Mouse (Mus musculus): Measurements from ENCODE around the gene Mfng. TPM values are rescaled to one million over a fixed set of nuclear protein-coding genes. Genes with fewer than 3 reads are reported as not detected.

Mfng gene
- polyA plus RNA-seq, 2 experiments from 2014 or later, result 61.3 to 136 TPM

DNA sequence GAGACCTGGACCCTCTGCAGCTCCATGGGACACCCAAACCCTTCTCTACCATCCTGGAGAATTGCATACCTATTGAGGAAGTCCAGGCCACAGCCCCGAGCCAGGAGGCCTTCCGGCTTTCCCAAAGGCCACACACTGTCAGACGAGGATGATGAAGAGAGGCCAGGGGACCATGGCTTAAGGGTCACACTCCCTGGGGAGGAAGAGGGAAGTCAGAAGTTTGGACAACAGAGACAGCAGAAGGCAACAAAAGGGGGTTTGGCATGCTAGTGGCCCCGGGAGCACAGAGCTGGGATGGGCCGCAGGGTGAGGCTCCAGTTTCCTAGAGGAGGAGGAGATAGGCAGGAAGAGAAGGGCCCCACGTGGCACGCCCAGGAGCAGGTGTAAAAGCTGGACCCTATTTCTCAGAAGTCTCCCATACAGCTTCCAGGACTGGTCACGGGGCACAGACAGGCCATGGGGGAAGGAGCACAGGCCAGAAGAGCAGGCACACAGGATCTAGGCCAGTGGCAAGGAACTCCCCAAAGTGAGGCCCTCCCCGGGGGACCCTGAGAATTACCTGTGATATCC, 14.1 kb upstream of the Mfng start:
- no peak for ATAC-seq

DNA sequence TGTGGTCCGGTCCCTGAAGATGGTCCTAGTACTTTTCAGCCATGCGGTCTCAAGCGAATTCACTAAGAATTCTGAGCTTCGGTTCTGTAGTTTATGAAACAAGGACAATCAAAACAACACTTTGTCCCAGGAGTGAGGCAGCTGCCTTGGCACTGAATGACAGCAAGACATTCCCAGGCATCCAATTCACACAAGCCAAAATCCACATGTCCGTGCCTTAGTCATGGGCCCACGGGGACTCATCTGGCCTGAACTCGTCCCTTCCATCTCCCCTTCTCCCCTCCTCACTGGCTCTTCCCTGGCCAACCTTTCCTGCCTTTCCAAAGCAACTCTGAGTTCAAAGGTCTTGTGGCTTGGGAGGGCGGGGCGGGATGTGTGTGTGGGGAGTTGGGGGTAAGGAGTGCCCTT, 13.1 kb upstream of the Mfng start:
- no peak for ATAC-seq

DNA sequence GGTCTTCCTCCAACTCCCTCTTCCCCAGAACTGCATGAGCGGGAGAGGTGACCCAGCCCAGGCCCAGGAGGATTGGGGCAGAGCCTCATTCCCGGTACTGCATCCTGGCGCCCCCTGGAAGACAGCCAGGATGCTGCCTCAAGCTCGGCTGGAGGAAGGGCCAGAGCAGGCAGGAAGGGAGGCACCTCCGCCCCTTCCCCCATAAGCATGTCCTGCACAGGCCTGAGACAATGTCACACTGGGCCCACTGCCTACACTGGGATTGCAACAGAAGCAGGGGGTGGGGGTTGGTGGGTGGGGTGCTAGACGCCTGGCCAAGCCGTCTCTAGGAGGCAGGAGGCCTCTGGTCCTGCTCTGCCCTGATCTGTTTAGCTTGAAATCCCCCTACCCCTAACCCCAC, 12.7 kb upstream of the Mfng start:
- no peak for ATAC-seq

DNA sequence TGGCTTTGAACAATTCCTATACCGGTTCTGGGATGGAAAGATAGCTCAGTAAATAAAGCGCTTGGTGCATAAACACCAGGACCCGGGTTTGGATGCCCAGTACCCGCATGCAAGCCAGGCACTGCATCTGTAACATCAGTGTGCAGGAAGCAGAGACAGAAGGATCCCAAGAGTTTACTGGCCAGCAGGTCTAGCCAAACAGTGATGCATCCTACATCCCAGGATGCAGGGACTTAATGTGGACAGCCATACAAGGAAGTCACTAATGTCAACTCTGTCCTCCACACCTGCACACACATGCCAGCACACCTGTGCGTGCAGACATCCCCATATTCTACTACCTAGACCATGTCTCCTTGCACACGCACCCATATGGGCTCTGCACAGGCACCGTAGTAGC, 12.0 kb upstream of the Mfng start:
- ATAC-seq, result no peak

DNA sequence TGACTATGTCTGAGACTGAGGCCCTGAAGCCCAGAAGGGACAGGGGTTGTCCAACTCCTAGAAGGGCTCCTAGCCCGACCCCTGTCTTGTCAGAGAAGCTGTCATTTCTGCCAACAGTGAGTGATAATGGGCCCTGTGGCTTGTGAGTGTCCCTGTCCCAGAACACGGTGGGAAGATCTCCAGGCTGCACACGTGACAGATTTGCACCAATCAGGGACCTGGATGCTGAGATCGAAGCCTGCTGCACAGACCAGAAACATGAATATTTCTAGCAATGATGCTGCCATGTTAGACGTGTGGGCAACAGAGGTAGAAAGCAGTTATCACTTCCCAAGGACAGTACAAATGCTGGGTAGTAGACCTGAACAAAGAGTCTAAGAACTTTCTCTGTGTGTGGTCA, 11.2 kb upstream of the Mfng start:
- ATAC-seq, result no peak

DNA sequence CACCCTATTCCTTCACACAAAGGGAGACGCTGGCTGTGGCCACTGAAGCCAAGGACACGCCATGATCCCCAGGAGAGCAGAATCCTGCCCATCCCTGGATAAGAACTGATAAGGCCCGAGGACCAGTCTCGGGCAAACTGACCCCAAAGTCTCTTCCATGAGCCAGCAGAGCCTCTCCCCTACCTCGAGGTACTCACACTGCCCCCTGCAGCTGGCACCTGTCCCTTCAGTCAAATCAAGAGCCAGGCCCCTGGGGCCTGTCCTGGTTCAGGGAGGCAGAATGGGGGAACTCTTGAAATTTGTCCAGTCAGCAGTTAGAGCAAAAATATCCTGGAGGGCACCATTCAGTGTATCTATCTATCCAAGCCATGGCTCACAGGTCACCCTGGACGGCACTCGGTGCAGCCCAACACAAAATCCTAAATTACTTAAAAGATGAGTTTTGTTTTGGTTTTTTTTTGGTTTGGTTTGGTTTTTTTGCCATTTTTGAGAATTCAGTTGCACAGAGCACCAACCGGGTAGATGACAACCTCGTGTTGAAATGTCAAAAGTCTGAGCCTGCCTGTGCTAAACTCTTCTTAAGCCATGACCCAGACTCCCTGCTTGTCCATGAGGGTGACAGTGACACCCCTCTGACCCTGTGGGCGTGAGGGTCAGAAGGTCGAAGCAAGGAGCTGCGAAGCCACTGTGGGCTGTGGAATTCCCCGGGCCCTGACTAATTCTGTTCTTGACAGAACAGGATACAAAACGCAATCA, 9.3 kb upstream of the Mfng start:
- no peak for ATAC-seq

DNA sequence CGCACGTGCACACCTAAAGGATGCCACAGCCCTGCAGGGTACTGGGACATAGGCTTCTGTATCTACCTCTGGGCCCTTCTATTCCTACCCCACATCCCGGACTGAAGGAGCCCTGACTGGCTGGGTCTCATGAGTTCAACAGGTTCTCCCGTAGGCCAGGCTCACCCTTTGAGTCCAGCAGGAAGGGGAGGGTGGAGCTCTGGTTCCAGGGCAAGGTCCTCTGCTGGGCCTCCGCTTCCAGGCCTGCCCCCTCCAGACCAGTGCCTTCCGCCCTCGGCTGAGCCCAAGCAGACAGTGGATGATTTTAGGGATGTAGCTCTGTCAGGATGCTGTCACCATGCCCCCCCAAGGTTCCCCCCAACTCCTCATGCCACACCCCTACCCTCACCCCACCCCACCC, 7.6 kb upstream of the Mfng start:
- ATAC-seq, result no peak

DNA sequence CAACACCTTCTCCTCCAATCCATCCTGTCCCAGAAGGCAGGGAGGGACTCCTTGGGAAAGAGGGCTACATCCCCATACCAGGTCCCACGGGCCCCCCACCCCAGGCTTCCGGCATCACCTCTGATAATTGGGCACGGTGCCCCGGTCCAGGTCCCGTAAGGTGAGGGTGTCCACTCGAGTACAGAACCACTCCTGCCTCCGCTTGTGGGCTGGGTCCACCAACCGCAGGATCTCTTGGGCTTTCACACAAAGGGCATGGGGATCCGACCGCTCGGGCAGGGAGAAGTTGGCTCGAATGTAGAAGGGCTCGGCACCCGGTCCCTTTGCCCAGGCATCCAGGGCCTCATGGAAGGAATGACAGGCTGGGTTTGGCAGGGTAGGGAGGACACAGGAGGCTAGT, 7.1 kb upstream of the Mfng start:
- ATAC-seq, result no peak

DNA sequence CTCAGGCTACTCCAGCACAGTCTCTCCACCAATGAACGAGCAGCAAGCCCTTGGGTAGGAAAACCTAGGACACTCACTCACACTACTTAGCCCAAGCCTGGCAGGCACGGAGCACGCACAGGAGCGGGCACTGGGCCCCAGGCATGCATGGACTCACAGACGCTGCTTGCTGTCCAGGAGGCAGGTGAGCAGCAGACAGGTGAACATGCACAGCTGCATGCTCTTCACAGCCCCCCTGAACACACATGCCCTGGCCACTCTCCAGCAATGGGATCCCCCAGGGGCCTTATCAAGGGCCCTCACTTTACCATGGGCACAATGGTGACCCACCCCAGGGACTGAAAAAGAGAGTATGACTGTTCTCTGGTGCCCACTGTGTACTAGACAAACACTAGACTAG, 6.4 kb upstream of the Mfng start:
- ATAC-seq, result no peak

DNA sequence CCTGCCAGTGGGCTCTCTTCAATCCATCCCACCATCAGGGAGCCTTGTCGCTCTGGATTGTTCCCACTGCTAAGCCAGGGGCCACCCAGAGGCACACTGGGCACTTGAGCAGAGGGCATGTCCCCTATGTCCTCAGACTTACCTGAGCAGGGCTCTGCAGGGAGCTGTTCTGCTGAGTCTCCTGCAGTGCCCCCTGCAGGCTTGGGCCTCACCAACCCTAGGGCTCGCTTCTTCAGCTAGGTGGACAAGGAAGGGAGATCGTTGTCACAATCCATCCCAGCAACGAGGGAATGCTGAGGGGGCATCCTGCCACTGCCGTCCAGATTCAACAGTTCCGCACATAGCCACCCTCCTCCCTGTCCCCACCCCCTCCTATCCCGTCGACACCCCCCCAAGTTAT, 6.0 kb upstream of the Mfng start:
- no peak for ATAC-seq

DNA sequence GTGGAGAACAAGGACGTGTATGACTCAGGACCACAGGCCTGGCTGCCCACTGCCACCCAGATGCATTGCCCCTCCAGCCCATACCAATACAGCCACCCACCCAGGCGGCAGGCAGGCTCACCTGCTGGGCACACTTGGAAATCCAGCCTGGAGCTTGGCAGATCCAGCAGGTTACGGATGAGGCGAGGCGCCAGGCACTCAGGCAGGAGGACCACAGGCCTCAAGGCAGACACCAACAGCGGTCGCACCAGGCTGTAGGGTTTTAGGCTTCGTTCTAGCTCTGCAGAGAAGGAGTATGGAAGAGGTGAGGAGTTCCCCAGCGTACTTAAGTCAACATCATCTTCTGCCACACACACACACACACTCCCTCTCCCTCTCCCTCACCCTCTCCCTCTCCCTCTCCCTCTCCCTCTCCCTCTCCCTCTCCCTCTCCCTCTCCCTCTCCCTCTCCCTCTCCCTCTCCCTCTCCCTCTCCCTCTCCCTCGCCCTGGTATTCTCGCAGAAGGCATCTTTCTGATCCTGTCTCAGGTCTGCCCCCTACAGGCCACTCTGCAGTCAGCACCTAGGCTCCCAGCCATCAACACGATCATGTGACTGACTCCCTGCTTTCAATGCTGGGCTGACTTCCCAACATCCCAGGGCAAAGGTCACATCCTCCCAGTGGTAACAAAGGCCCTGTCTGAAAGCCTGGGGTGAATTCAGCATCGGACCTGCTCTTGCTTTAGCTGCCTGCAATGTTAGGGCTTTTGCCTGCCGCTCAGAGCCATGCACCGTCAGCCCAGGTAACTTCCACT, 5.0 kb upstream of the Mfng start:
- peak; percentile 71 for ATAC-seq

DNA sequence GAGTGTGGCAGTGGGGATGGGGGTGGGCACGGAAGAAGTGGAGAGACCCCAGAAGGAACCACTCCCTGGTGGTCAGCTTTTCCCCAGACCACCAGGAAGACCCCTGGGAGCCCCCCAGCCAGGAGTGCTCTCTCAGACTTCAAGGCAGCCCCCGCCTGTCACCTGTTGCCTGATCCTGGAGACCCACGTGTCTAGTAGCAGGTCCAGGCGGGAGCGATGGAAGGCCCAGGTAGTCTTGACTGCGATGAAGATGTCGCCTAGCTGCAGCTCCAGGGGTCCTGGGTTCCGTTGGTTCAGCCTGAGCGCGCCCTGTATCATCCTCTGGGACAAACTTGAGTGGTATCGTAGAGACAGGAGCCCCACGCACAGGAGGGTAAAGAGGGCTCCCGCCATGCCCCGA, 419 bp downstream of the Mfng start:
- ATAC-seq, result no peak

DNA sequence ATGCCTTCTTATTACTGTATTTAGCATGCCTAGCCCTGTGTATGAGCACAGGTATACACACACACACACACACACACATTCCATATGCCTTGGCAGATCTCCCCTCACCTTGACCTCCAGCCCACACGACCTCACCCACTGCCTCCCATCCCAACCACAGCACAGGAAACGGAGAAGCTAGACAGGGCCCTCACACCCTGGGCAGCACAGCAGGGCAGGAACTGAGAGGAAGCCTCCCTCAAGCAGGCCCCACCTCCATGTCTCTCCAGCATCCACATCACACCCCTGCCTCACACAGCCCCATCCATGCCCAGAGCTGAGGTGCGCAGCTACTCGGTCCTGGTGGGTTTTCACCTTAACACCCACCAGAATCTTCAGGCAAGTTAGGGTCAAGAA, 909 bp downstream of the Mfng start:
- peak; percentile 74 for ATAC-seq

DNA sequence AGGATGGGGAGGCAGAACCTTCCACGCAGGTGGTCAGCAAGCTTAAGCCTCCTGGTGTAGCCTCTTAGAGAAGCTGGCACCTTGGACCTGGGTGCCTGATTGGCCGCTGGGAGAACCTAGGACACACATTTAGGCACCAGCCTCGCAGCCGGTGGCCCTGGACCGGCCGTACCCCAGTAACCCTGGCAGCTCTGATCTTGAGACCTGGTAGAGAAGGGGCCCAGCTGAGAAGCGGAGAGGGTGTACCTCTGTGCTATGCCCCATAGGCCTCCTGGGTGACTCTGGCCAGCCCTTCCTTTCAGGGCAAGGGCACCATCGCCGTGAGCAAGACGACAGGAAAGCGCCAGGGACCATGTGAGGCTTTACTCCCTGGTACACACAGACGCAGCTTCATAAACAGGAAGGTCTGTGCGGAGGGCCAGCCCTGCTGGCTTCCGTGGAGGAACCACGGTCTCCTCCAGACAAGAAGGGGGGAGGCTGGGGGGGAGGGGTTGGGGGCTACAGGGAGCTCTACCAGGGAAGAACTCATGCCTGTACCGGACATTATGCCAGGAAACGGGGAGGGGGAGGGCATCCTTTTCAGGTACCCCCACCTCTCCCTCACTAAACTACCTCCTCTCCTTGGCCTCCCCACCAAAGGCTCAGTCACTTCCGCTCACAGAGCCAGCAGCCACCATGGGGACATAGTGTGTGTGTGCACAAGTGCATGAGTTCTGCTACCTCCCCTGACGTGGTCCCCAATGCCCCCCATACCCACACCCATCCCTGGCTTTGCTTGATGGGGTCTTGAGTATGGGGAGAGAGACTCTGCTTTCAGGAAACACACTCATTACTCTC, 1.5 kb downstream of the Mfng start:
- ATAC-seq, result peak; percentile 74

DNA sequence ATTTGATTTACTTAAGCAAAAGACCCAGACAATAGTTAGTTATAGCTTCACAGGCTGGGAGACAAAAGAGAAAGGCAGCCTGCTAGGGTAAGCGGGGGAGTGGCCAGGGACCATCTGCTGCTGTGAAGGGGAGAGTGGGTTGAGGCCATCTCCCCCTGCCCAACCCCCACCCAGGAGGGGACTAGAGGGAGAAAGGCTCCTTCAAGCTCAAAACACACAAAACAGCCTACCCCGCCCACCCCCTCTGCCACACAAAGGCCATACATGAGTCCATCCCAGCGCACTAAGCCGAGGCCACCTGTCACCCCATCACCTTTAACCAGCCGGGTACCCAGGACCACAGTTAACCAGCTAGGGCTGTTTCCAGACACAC, 2.3 kb downstream of the Mfng start:
- ATAC-seq, result no peak

DNA sequence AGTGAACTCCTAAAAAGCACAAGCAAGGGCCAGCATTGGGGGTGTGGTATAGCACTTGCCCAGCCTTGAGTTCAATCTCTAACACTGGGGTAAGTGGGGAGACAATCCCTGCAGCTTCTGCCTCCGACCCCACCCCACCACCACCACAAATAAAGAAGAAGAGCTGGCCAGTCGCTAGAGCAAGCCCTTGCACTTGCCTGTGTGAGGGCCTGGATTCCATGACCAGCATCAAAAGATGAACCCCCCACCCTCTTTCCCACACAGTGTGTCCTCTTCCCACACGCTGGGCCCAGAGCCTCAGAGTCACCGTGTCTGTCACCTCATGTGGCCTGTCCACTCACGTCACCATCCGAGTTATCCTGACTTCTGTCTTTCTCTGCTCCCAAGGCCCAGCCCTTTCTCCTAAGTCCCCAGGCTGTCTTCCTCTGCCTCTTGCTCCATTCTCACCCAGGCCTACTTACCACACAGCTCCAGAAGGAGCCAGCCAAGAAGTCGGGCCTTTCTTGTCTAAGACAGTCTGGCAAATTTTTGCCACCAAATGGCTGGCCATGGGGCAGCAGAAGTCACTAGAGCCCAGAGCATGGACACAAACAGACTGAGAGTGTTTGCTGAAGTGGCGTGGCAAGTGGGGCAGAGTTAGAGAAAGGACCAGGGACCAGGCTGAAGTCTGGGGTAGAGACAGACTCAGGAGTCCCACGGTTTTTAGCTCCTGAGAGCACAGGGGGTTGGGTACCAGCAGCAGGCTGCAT, 2.9 kb downstream of the Mfng start:
- no peak for ATAC-seq

DNA sequence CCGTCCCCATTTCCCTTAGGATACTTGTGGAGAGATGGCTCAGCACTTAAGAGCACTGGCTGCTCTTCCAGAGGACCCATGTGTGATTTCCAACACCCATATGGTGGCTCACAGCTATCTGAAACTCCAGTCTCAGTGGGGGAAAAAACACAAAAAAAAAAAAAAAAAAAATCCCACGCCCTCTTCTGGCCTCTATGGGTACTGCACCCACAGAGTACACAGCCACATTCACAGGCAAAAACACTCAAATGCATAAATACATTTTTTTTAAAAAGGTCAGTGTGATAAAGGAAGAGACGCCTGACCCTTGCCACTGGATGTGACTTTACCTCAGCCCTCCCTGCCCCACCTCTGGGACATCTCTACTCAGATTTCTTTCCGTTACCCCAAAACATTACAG, 4.2 kb downstream of the Mfng start:
- no peak for ATAC-seq

DNA sequence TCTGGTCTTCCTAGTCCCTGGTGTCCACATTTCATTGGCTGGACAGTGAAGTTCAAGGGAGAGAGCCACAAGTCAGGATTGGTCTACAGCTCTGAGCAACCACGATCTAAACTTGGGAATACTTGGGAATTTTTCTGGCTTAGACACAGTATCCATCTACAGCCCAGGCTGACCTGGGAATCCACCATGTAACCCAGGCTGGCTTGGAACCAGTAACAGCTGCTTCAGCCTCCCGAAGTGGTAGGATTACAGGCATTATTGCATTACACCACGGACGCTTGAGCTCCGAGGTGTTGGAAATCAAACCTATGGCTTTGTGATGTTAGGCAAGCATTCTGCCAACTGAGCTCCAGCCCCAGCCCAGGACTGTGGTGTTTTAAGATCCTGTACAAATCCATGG, 9.6 kb downstream of the Mfng start:
- no peak for ATAC-seq

DNA sequence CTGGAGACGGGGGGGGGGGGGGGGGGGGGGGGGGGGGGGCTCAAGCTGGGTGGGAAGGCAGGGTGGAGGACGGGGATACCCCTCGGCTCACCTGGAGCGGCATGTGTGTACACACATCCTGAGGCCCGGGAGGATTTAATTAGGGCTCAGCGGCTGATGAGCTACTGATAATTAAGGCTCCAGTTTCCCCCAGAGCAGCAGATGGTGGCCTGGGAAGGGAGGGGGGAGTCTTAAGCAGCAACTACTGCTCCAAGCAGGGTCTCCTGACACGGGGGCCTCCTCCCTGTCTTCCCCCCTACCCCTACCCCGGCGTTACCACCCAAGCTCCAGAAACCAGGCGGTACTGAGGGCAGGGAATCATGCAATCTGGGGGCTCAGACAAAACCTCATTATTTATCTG, 10.1 kb downstream of the Mfng start:
- no peak for ATAC-seq

DNA sequence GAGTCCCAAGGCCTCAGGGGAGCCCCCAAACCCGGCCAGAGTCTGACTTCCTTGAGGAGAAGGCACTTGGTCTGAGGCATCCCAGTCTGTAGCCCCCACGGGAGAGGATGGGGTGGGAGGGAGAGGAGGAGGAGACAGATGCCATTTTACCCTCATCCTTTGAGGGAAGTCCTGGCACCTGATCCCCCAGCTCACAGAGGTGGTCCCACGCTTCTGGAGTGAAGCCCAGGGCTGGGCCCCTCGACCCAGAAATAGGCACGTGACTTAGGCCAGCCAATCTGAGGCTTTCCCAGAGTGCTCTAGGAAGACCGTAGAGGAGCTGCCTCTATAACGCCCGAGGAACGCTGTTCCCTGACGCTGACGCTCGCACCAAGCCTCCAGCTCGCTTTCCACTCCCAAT, 12.2 kb downstream of the Mfng start:
- ATAC-seq, result no peak

DNA sequence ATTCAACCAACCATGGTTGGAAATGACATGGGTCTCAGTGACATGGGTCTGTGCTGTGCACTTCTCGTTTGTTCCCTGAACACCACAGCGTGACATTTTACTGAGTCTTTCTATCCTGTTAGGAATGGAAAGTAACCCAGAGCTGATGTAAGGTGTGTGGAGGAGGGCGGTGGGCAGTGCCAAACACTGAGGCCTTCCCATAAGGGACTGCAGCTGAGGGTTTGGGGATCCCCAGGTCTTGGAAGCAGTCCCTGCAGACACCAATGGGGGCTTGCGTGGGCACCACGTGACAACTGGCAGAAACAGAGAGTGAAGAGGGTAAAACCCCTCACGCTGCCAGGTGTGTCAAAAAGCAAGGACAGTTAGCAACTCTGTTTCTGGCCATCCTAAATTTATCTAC, 15.1 kb downstream of the Mfng start:
- ATAC-seq, result no peak

DNA sequence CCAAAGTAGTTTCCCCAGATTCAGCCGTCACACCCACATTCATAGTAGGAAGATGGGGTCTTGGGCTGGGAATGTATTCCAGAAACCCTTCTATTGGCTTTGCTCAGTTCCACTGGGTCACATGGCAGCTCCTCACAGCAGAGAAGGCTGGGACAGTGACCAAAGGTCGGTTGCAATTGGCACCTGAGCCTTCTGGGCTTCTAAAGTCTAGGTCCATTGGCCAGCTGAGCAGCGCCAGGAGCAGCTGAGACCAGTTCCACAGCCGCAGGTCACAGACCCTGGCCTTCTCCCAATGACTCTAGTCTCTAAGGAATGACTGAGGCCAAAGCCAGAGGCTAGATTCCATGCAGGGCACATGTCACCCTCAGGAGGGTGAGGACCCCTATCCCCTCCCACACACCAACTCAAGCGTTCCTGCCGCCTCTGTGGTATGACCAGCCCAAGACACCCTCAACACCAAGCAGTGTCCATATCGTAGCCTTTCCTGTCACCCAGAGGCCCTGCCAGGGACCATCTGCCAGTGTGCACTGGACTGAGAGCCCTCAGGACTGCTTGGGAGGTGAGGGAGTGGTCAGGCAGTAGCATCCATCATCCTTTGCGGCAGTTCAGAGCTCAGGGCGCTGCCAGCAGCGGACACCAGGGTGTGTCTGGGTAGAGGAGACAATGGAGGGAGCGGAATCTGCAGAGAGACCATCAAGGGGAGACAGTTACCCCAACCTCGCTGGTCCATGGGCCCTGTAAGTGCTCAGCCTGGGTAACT, 17.1 kb downstream of the Mfng start:
- no peak for ATAC-seq

Measured in CD4-positive, CD25-positive, alpha-beta regulatory T cell, adult 4 months (primary cell).